Mouse (Mus musculus): ENCODE results near the gene Prok1. TPM values are rescaled to one million over a fixed set of nuclear protein-coding genes. Genes with fewer than 3 reads are reported as not detected.

Prok1 gene
- polyA plus RNA-seq, 2 experiments: 0.03 TPM; not detected in 1

DNA sequence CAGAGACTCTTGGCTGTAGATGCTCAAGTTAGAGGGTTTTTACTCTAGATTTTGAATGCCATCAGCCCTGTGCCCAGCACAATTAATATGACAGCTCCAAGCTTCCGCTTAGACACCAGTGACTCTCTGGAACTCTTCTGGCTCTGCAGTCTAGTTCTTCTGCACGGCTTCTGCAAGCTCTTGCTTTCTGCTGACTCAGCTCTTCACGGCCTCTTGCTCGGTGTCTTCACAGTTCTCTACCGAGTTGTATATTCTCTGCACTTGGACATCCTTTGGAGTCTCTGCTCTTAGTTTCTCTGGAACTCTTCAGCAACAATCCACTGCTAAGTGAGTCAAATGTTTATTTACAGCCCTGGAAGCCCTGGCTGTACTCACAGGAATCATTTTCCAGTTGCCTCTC, 14.4 kb upstream of the Prok1 start:
- no peak overlapping the region for H3K4me3 ChIP-seq (ENCODE audit: insufficient read depth in 1 of 2, low read depth in 2 of 2, low read length in 2 of 2)
- H3K27me3 ChIP-seq (ENCODE audit: control insufficient read depth, insufficient read depth, low read length): no peaks in the 10 kb centered on the region
- H3K27ac ChIP-seq: no peak overlapping the region
- H3K9ac ChIP-seq (replicated peaks): no peak overlapping the region
- no peaks in the 10 kb centered on the region for H3K36me3 ChIP-seq (replicated peaks; ENCODE audit: control insufficient read depth, insufficient read depth, low read depth)
- ATAC-seq (ENCODE audit: insufficient read depth) (no peak), DNase-seq (ENCODE audit: low read depth in 3 of 3, low spot score in 3 of 3) (no peak)
- 51% methylated on average over 5 of the region's 5 CpGs for WGBS (ENCODE audit: insufficient replicate concordance)
- no peak overlapping the region for H3K4me2 ChIP-seq (ENCODE audit: low read depth)
- TF ChIP-seq CTCF (IDR thresholded peaks at IDR 0.05; ENCODE audit: low read depth) (no peak), EP300 (IDR thresholded peaks at IDR 0.05; ENCODE audit: low read depth) (no peak)
- no peaks in the 10 kb centered on the region for H3K9me3 ChIP-seq (ENCODE audit: control insufficient read depth, low read length)
- H3K4me1 ChIP-seq (replicated peaks; ENCODE audit: control insufficient read depth in 2 of 2, insufficient read depth in 2 of 2, low read length in 1 of 2): no peaks in the 10 kb centered on the region

DNA sequence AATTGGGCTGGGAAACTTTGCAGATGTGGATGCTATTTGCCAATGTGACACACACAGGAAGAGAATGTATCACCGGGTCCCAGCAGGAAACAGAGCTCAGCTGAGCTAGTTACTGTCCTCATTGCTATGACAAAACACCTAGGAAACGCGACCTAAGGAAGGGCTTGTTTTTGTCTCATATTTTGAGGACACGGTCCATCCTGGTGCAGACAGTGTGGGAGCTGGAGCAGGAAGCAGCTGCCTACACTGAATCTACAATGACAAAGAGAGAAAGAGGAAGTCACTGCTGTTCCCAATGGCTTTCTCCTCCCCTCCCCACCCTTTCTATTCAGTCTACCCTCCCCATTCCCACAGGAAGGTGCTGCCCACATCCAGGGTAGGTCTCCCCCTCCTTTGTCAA, 12.5 kb upstream of the Prok1 start:
- no peak overlapping the region for H3K4me3 ChIP-seq (ENCODE audit: insufficient read depth in 1 of 2, low read depth in 2 of 2, low read length in 2 of 2)
- H3K9me3 ChIP-seq (ENCODE audit: control insufficient read depth, low read length): no peaks in the 10 kb centered on the region
- WGBS (ENCODE audit: insufficient replicate concordance): 12% methylated on average over 4 of the region's 4 CpGs
- no peaks in the 10 kb centered on the region for H3K27me3 ChIP-seq (ENCODE audit: control insufficient read depth, insufficient read depth, low read length)
- no peak overlapping the region for H3K4me2 ChIP-seq (ENCODE audit: low read depth)
- TF ChIP-seq CTCF (IDR thresholded peaks at IDR 0.05; ENCODE audit: low read depth): no peak
- TF ChIP-seq EP300 (IDR thresholded peaks at IDR 0.05; ENCODE audit: low read depth): no peak
- H3K9ac ChIP-seq (replicated peaks): no peak overlapping the region
- DNase-seq (ENCODE audit: low read depth in 3 of 3, low spot score in 3 of 3) (no peak), ATAC-seq (ENCODE audit: insufficient read depth) (no peak)
- H3K36me3 ChIP-seq (replicated peaks; ENCODE audit: control insufficient read depth, insufficient read depth, low read depth): no peaks in the 10 kb centered on the region
- no peak overlapping the region for H3K27ac ChIP-seq
- H3K4me1 ChIP-seq (replicated peaks; ENCODE audit: control insufficient read depth in 2 of 2, insufficient read depth in 2 of 2, low read length in 1 of 2): no peaks in the 10 kb centered on the region

DNA sequence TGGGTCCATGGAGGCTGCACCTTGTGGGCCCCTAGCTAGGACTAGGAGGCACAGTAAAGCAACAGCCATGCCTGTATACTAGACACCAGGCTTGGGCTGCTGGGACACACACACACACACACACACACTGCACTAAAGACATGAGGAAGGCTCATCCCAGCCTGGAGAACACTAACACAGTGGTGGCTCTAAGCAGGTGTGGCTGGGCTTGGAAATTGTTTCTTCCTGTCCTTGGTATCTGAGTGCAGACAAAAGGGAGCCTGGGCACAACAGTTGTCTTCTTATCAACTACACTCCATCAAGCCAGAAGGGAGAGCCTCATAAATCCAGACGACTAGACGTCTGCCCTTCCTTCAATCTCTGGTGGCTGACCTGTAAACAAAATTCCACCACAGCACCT, 10.8 kb upstream of the Prok1 start:
- Histone ChIP-seq H3K4me2 (ENCODE audit: low read depth) (no peak overlapping the region), H3K27me3 (ENCODE audit: control insufficient read depth, insufficient read depth, low read length) (no peaks in the 10 kb centered on the region), H3K36me3 (replicated peaks; ENCODE audit: control insufficient read depth, insufficient read depth, low read depth) (no peaks in the 10 kb centered on the region), H3K4me3 (ENCODE audit: insufficient read depth in 1 of 2, low read depth in 2 of 2, low read length in 2 of 2) (no peak overlapping the region), H3K9me3 (ENCODE audit: control insufficient read depth, low read length) (no peaks in the 10 kb centered on the region), H3K9ac (replicated peaks) (no peak overlapping the region), H3K27ac (no peak overlapping the region), H3K4me1 (replicated peaks; ENCODE audit: control insufficient read depth in 2 of 2, insufficient read depth in 2 of 2, low read length in 1 of 2) (no peaks in the 10 kb centered on the region)
- TF ChIP-seq EP300 (IDR thresholded peaks at IDR 0.05; ENCODE audit: low read depth): no peak
- DNase-seq (ENCODE audit: low read depth in 3 of 3, low spot score in 3 of 3): no peak
- 12% methylated on average over 2 of the region's 2 CpGs for WGBS (ENCODE audit: insufficient replicate concordance)
- ATAC-seq (ENCODE audit: insufficient read depth): no peak

DNA sequence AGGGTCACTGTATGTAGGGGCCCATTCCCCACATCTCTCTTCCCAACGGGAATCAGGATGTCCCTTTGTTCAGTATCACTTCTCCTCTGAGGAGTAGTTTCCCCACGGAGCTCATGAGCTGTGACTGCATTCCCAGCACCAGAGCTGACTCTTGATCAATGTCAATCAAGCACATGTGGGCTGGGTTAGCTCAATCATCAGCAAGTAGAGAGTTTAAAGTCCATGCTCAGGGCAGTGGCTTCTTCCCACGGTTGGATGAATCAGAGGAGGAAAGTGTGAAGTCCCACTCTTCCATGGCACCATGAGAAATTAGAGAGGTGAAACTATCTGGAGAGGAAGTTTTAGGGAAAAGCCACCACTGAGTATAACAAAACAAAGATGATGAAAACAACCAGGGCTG, 9.5 kb upstream of the Prok1 start:
- Histone ChIP-seq H3K4me2 (ENCODE audit: low read depth) (no peak overlapping the region), H3K36me3 (replicated peaks; ENCODE audit: control insufficient read depth, insufficient read depth, low read depth) (no peaks in the 10 kb centered on the region), H3K27me3 (ENCODE audit: control insufficient read depth, insufficient read depth, low read length) (no peaks in the 10 kb centered on the region), H3K9ac (replicated peaks) (no peak overlapping the region), H3K4me3 (ENCODE audit: insufficient read depth in 1 of 2, low read depth in 2 of 2, low read length in 2 of 2) (no peak overlapping the region), H3K9me3 (ENCODE audit: control insufficient read depth, low read length) (no peaks in the 10 kb centered on the region), H3K27ac (no peak overlapping the region), H3K4me1 (replicated peaks; ENCODE audit: control insufficient read depth in 2 of 2, insufficient read depth in 2 of 2, low read length in 1 of 2) (no peaks in the 10 kb centered on the region)
- DNase-seq (ENCODE audit: low read depth in 3 of 3, low spot score in 3 of 3) (no peak), ATAC-seq (ENCODE audit: insufficient read depth) (no peak)
- TF ChIP-seq EP300 (IDR thresholded peaks at IDR 0.05; ENCODE audit: low read depth): no peak
- no peak for TF ChIP-seq CTCF (IDR thresholded peaks at IDR 0.05; ENCODE audit: low read depth)
- 37% methylated on average over 3 of the region's 3 CpGs for WGBS (ENCODE audit: insufficient replicate concordance)

DNA sequence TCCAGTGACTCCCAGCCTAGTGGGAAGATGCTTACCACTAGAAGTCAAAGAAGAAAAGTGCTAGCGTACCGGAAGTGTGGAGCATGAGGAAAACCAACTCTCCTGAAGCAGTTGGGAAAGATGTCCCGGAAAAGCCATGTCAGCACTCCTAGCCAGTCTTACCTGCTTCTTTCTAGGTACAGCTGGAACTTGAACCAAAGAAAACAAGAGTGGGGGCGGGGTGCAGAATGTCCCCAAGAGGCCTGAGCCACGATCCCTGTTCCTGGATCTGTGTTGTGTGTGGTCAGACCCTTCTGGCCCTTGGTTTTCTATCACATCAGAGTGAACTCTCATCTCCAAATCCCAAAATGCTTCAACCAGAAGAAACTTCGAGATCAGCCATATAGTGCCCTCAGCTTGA, 7.4 kb upstream of the Prok1 start:
- Histone ChIP-seq H3K36me3 (replicated peaks; ENCODE audit: control insufficient read depth, insufficient read depth, low read depth) (no peaks in the 10 kb centered on the region), H3K27me3 (ENCODE audit: control insufficient read depth, insufficient read depth, low read length) (no peaks in the 10 kb centered on the region), H3K4me3 (ENCODE audit: insufficient read depth in 1 of 2, low read depth in 2 of 2, low read length in 2 of 2) (no peak overlapping the region), H3K9ac (replicated peaks) (no peak overlapping the region), H3K4me1 (replicated peaks; ENCODE audit: control insufficient read depth in 2 of 2, insufficient read depth in 2 of 2, low read length in 1 of 2) (no peaks in the 10 kb centered on the region), H3K27ac (no peak overlapping the region), H3K4me2 (ENCODE audit: low read depth) (no peak overlapping the region), H3K9me3 (ENCODE audit: control insufficient read depth, low read length) (no peaks in the 10 kb centered on the region)
- no peak for TF ChIP-seq CTCF (IDR thresholded peaks at IDR 0.05; ENCODE audit: low read depth)
- TF ChIP-seq EP300 (IDR thresholded peaks at IDR 0.05; ENCODE audit: low read depth): no peak
- DNase-seq (ENCODE audit: low read depth in 3 of 3, low spot score in 3 of 3) (no peak), ATAC-seq (ENCODE audit: insufficient read depth) (no peak)
- 62% methylated on average over 6 of the region's 6 CpGs for WGBS (ENCODE audit: insufficient replicate concordance)

Data from liver, embryonic 14.5 days (tissue).